Mouse (Mus musculus) thymus, adult 2 months (tissue): Measurements from ENCODE around the gene Rab21. TPM values are rescaled to one million over a fixed set of nuclear protein-coding genes. Genes with fewer than 3 reads are reported as not detected.

ENCODE experiments used
- DNase-seq: peaks from one replicate; pipeline ENCODE4 v3.0.0; 2021
- H3K27ac ChIP-seq: fragments of 200-500 bp; 2 replicates; pipeline ENCODE4 v1.5.1; 2012; ENCODE audit warnings: low read length, control low read depth; ENCODE audit not compliant: control insufficient read depth, insufficient read depth
- H3K27me3 ChIP-seq: fragments of 200-500 bp; 2 replicates; pipeline ENCODE4 v1.6.1; 2012; ENCODE audit warnings: mild to moderate bottlenecking, low read length, moderate library complexity, mixed read lengths; ENCODE audit not compliant: control insufficient read depth, insufficient read depth
- H3K36me3 ChIP-seq: fragments of 200-500 bp; 2 replicates; pipeline ENCODE4 v1.6.1; 2012; ENCODE audit warnings: mild to moderate bottlenecking, low read length, moderate library complexity; ENCODE audit not compliant: control insufficient read depth, insufficient read depth
- H3K4me1 ChIP-seq: fragments of 200-500 bp; replicated peaks from 2 replicates; pipeline ENCODE4 v1.6.1; 2012; ENCODE audit warnings: low read length; ENCODE audit not compliant: control insufficient read depth, insufficient read depth
- H3K4me3 ChIP-seq: fragments of 200-500 bp; 2 replicates; pipeline ENCODE4 v1.5.1; 2012; ENCODE audit warnings: mild to moderate bottlenecking, low read length, control low read depth, moderate library complexity; ENCODE audit not compliant: control insufficient read depth, insufficient read depth
- CTCF ChIP-seq: fragments of 200-500 bp; IDR thresholded peaks from 2 replicates; pipeline ENCODE4 v1.5.1; 2012; ENCODE audit warnings: mild to moderate bottlenecking, control low read depth, low read length, moderate library complexity, borderline replicate concordance; ENCODE audit not compliant: control insufficient read depth, poor library complexity, insufficient read depth; ENCODE audit errors: extremely low read depth
- POLR2A ChIP-seq: fragments of 200-500 bp; IDR thresholded peaks from 2 replicates; pipeline ENCODE4 v1.6.1; 2012; ENCODE audit warnings: mild to moderate bottlenecking, low read length, control low read depth, moderate library complexity; ENCODE audit not compliant: control insufficient read depth, poor library complexity, insufficient read depth; ENCODE audit errors: extremely low read depth
- WGBS: fragments of 180-500 bp; shearing (Covaris S2); methylation state at CpG from one replicate; pipeline ENCODE4 v1.1.7; 2018; 5-methylcytosine and 5-hydroxymethylcytosine counted together
- polyA plus RNA-seq: library from polyadenylated mRNA; depleted of rRNA; stranded (reverse); fragments of >200 nt; gene quantifications from 2 replicates; pipeline ENCODE4 v1.2.3, GENCODE M21; 2012

Rab21 gene
- polyA plus RNA-seq, 1 experiment, result 32.4 TPM

GRCm38 (mm10) chr10:115309191-115309590, 6.2 kb downstream of the Rab21 start:
- Histone ChIP-seq H3K4me1 (peaks cover 25% of the 10 kb centered on the region), H3K27ac (no peak overlapping the region)
- 87% methylated on average over 4 of the region's 4 CpGs for WGBS

GRCm38 (mm10) chr10:115307331-115307875, 8.0 kb downstream of the Rab21 start:
- Histone ChIP-seq H3K4me3 (no peak overlapping the region), H3K4me1 (peaks cover 12% of the 10 kb centered on the region), H3K27ac (no peak overlapping the region), H3K27me3 (no peaks in the 10 kb centered on the region), H3K36me3 (peaks cover 2% of the 10 kb centered on the region; the same call in 1 of the 2 replicates)
- TF ChIP-seq CTCF (no peak), POLR2A (no peak)
- 91% methylated on average over 7 of the region's 7 CpGs for WGBS
- DNase-seq, result no peak

More at GRCm38 (mm10) chr10:115309191-115309590, 6.2 kb downstream of the Rab21 start:
- no peak overlapping the region for H3K4me3 ChIP-seq
- TF ChIP-seq CTCF (no peak), POLR2A (no peak)
- no peak for DNase-seq
- H3K27me3 ChIP-seq, result no peaks in the 10 kb centered on the region
- no peaks in the 10 kb centered on the region; the same call in 1 of the 2 replicates for H3K36me3 ChIP-seq

DNA sequence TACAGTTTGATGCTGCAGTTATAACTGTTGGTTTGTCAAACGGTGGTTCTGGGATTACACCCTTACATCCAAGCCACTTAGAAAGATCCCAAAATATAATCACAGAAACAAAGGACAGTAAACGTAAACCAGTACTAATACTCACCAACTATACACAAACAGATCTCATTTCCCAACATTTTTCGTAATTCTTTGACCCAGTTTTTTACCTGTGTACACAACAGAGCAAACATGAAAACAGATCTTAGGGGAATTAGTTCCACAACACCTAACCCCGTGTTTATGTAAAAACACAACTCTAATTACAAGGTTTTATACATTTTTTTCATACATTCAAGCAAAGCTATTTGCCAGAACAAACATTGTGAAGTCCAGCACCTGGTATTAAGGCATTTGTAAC, 16.7 kb downstream of the Rab21 start:
- WGBS, result 96% methylated on average over 4 of the region's 4 CpGs
- Histone ChIP-seq H3K4me1 (no peaks in the 10 kb centered on the region), H3K27me3 (no peaks in the 10 kb centered on the region), H3K36me3 (peaks cover 62% of the 10 kb centered on the region), H3K4me3 (no peak overlapping the region), H3K27ac (no peak overlapping the region)
- DNase-seq, result no peak
- TF ChIP-seq CTCF, result no peak
- no peak for TF ChIP-seq POLR2A

GRCm38 (mm10) chr10:115297582-115297981, 17.8 kb downstream of the Rab21 start:
- peaks cover 73% of the 10 kb centered on the region for H3K36me3 ChIP-seq
- WGBS, result 96% methylated on average over 5 of the region's 5 CpGs
- H3K4me3 ChIP-seq, result no peak overlapping the region

DNA sequence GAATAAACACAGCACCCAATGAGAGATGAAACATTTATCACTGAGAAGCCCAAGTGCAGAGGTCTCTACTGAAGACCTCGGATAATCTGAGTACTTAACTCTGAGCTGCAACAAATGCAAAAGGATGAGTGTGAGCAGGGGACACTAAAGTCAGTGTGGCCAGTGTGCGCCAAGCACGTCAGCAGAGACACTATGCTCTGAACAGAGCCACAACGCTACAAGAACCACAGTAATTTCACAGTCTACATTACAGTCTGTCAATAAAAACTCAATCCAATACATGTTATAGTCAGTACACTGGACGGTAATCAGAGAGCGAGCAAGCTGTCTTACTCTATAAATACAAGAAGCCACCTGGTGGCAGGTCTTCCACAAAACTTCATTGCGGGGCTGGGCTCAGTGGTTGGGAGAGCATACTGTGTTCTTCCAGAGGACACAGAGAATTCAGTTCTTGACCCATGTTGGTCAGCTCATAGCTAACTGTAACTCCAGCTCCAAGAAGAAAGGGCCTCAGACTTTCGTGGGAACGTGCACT, 18.9 kb downstream of the Rab21 start:
- TF ChIP-seq CTCF (no peak), POLR2A (no peak)
- Histone ChIP-seq H3K4me1 (no peaks in the 10 kb centered on the region), H3K4me3 (no peak overlapping the region), H3K36me3 (peaks cover 73% of the 10 kb centered on the region), H3K27me3 (no peaks in the 10 kb centered on the region), H3K27ac (no peak overlapping the region)
- DNase-seq, result no peak
- 95% methylated on average over 9 of the region's 9 CpGs for WGBS

More at GRCm38 (mm10) chr10:115297582-115297981, 17.8 kb downstream of the Rab21 start:
- no peak for DNase-seq
- H3K27ac ChIP-seq, result no peak overlapping the region; the same call in 1 of the 2 replicates
- H3K27me3 ChIP-seq, result no peaks in the 10 kb centered on the region
- TF ChIP-seq POLR2A (no peak), CTCF (no peak)
- H3K4me1 ChIP-seq, result no peaks in the 10 kb centered on the region

GRCm38 (mm10) chr10:115295162-115295561, 20.2 kb downstream of the Rab21 start:
- TF ChIP-seq CTCF (no peak), POLR2A (no peak)
- no peaks in the 10 kb centered on the region for H3K27me3 ChIP-seq
- WGBS, result 98% methylated on average over 3 of the region's 3 CpGs
- H3K4me1 ChIP-seq, result no peaks in the 10 kb centered on the region
- no peak overlapping the region for H3K4me3 ChIP-seq
- peaks cover 65% of the 10 kb centered on the region for H3K36me3 ChIP-seq
- H3K27ac ChIP-seq, result no peak overlapping the region
- DNase-seq, result no peak

DNA sequence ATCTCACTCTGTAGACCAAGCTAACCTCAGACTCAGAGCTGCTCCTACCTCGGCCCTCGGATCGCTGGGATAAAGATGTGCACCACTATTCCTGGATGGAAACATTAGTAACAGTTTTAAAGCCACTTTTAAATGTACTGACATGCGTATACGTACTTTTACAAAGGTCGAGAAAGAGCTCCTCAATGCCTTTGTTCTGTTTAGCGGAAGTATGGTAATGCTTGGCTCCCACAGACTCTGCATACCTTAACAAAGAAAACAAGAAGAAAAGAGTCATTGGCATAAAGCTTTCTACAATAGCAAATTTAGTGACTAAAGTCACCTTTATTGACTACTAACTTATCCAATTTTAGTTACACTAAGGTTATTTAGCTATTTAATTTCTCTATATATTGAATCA, 20.7 kb downstream of the Rab21 start:
- 98% methylated on average over 7 of the region's 7 CpGs for WGBS

More for the DNA sequence above, 20.7 kb downstream of the Rab21 start:
- no peak for DNase-seq
- no peaks in the 10 kb centered on the region for H3K4me1 ChIP-seq
- TF ChIP-seq CTCF (no peak), POLR2A (no peak)
- no peaks in the 10 kb centered on the region for H3K27me3 ChIP-seq
- H3K4me3 ChIP-seq, result no peak overlapping the region
- H3K27ac ChIP-seq, result no peak overlapping the region
- H3K36me3 ChIP-seq, result peaks cover 66% of the 10 kb centered on the region
